Comparison of ENCODE assay signal across 12 mouse cellular contexts in the genomic region with DNA sequence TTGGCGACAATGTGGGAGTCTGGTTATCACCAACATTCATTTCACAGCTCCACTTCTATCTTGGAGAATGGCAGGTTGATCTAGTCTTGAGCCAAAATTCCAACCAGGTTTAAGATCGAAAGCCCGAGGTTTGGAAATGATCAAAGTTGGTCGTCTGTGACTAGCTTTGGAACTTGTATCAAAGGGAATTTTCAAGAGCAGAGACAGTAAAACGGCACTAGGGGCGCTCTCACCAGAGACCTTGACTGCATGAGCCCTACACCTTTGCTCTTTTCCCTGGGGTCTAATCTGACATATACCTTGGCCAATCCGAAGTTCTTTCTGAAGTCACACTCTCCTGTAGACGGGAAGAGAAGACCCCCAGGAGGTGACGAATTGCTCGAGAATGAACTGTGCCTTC. TPM values are rescaled to one million over a fixed set of nuclear protein-coding genes. Genes with fewer than 3 reads are reported as not detected.
A peak's percentile ranks its signal among the peaks of the same experiment; 100 is the strongest.
DNase-seq lines count a peak whose midpoint lies in the region; ATAC-seq and TF ChIP-seq lines count a peak whose summit lies in the region.
"Had no signal": no experiment of that assay in that cellular context is flagged by ENCODE, and none has a peak within 500 bp of the region (broad histone marks: within the 10 kb centered on the region; RNA-seq: fewer than 3 reads in every experiment).

No protein-coding gene starts in this region.

- peaks cover 68% of the 10 kb centered on the region for H3K27me3 ChIP-seq in intestine, postnatal 0 days (replicated peaks; ENCODE audit: control insufficient read depth, insufficient read depth, low read length)
- peaks cover 28% of the 10 kb centered on the region for H3K27me3 ChIP-seq in intestine, embryonic 15.5 days (replicated peaks)
- peaks cover 72% of the 10 kb centered on the region for H3K27me3 ChIP-seq in E14TG2a.4 (ENCODE audit: insufficient read depth, low read length)

- peak; percentile 61 for TF ChIP-seq CTCF in intestine, postnatal 0 days (IDR thresholded peaks at IDR 0.05; ENCODE audit: low read depth)
- peak; percentile 42 for TF ChIP-seq CTCF in E14TG2a.4 (conservative IDR thresholded peaks at IDR 0.05; ENCODE audit: low read length)

- H3K9ac ChIP-seq in intestine, postnatal 0 days (ENCODE audit: low read depth, low read length), result no peak overlapping the region
- no peak overlapping the region for H3K9ac ChIP-seq in intestine, embryonic 15.5 days
- H3K9ac ChIP-seq: midbrain, embryonic 12.5 days had no signal

- H3K4me1 ChIP-seq in intestine, postnatal 0 days (replicated peaks; ENCODE audit: control insufficient read depth, insufficient read depth, low read length), result no peaks in the 10 kb centered on the region
- peaks cover 4% of the 10 kb centered on the region; the same call in 1 of the 2 replicates for H3K4me1 ChIP-seq in intestine, embryonic 15.5 days (replicated peaks)
- peaks cover 10% of the 10 kb centered on the region; the same call in 1 of the 2 replicates for H3K4me1 ChIP-seq in E14TG2a.4 (replicated peaks; ENCODE audit: low read depth, low read length)

- no peak overlapping the region for H3K4me2 ChIP-seq in intestine, postnatal 0 days (replicated peaks; ENCODE audit: low read depth)
- H3K4me2 ChIP-seq in intestine, embryonic 15.5 days (replicated peaks), result no peak overlapping the region; the same call in 1 of the 2 replicates
- H3K4me2 ChIP-seq: midbrain, embryonic 12.5 days had no signal

- no peak for ATAC-seq in intestine, postnatal 0 days
- no peak for ATAC-seq in intestine, embryonic 15.5 days
- ATAC-seq in monocyte, adult 5-6 weeks (replicated peaks; ENCODE audit: insufficient number of reproducible peaks, low FRiP score, low TSS enrichment, poor library complexity, severe bottlenecking), result no peak

- no peak overlapping the region for H3K4me3 ChIP-seq in intestine, postnatal 0 days (ENCODE audit: low read depth, low read length)
- no peak overlapping the region for H3K4me3 ChIP-seq in intestine, embryonic 15.5 days (replicated peaks)
- H3K4me3 ChIP-seq in E14TG2a.4 (replicated peaks; ENCODE audit: low read length), result no peak overlapping the region
- H3K4me3 ChIP-seq: midbrain, embryonic 12.5 days had no signal

- intact Hi-C loops in heart, postnatal 10 days (cut with DNase I), result loop anchor here (5.0 kb wide), 2 partner anchors 102 to 432 kb away; no protein-coding TSS in a partner anchor

- H3K36me3 ChIP-seq in intestine, postnatal 0 days (ENCODE audit: control insufficient read depth, insufficient read depth), result no peaks in the 10 kb centered on the region
- H3K36me3 ChIP-seq in intestine, embryonic 15.5 days, result no peaks in the 10 kb centered on the region
- H3K36me3 ChIP-seq in E14TG2a.4 (ENCODE audit: insufficient read depth, low read length), result no peaks in the 10 kb centered on the region
- H3K36me3 ChIP-seq: midbrain, embryonic 12.5 days had no signal

- peak; percentile 77 for DNase-seq in embryo, embryonic 10 days (ENCODE audit: low spot score)
- DNase-seq in heart, postnatal 10 days, result peak; percentile 67 to 68
- DNase-seq in layer of hippocampus, postnatal 25 days (ENCODE audit: extremely low spot score in 1 of 2, low spot score in 1 of 2), result no peak
- DNase-seq in thymus, adult 18-20 months, result no peak
- DNase-seq: gastrocnemius, postnatal 36 days; spleen, adult 18-20 months had no signal

- 12% methylated on average over 10 of the region's 10 CpGs for WGBS in intestine, postnatal 0 days
- 20% methylated on average over 10 of the region's 10 CpGs for WGBS in intestine, embryonic 15.5 days

- H3K9me3 ChIP-seq in intestine, postnatal 0 days (ENCODE audit: control insufficient read depth), result no peaks in the 10 kb centered on the region
- no peaks in the 10 kb centered on the region for H3K9me3 ChIP-seq in intestine, embryonic 15.5 days
- H3K9me3 ChIP-seq in E14TG2a.4 (ENCODE audit: low read length), result peaks cover 12% of the 10 kb centered on the region
- H3K9me3 ChIP-seq: midbrain, embryonic 12.5 days had no signal

- H3K27ac ChIP-seq in intestine, postnatal 0 days (ENCODE audit: low read depth, low read length), result no peak overlapping the region
- no peak overlapping the region for H3K27ac ChIP-seq in intestine, embryonic 15.5 days
- H3K27ac ChIP-seq: midbrain, embryonic 12.5 days had no signal

RNA-seq across cellular contexts. Expression of gene Hand2, which starts 6.6 kb away (rescaled TPM):
- 3.5 and 3.9 TPM in 2 replicates for polyA plus RNA-seq in intestine, postnatal 0 days (2015; fragmentation: Nextera tagmentation; extraction: Ambion mirVana)
- polyA plus RNA-seq in intestine, embryonic 15.5 days (2015; fragmentation: Nextera tagmentation; extraction: Ambion mirVana), result 6.7 and 9.4 TPM in 2 replicates
- total RNA-seq in heart, postnatal 10 days (2021), result 10 to 100 TPM; 52.5 to 58.9 TPM
- total RNA-seq in monocyte, adult 5-6 weeks (2017), result not detected in 3 replicates
- total RNA-seq in layer of hippocampus, postnatal 25 days (2021), result not detected
- total RNA-seq: gastrocnemius, postnatal 36 days; layer of hippocampus, postnatal 14 days had no signal
- polyA plus RNA-seq: midbrain, embryonic 12.5 days had no signal

Comparison
In these comparisons a context has a peak if more than half of its experiments do, and no peak if none do; other contexts are left out.
1. DNase-seq: peak in embryo, embryonic 10 days (single experiment) and heart, postnatal 10 days (2 of 2); none in layer of hippocampus, postnatal 25 days (0 of 2) and thymus, adult 18-20 months (0 of 2).
2. RNA of gene Hand2, which starts 6.6 kb away (total RNA-seq): 52.5 to 58.9 TPM in heart, postnatal 10 days; not detected in monocyte, adult 5-6 weeks and not detected in layer of hippocampus, postnatal 25 days; every median in the first group is over 10 times any median in the second.